Mouse (Mus musculus) megakaryocyte progenitor cell, adult 5-6 weeks (primary cell): ENCODE results near the gene Rad54l2. TPM values are rescaled to one million over a fixed set of nuclear protein-coding genes. Genes with fewer than 3 reads are reported as not detected.

Source experiments
- ATAC-seq: replicated peaks from 2 replicates; pipeline ENCODE4 v1.8.0; 2016; ENCODE audit warnings: mild to moderate bottlenecking, moderate TSS enrichment, inconsistent platforms; ENCODE audit not compliant: poor library complexity
- total RNA-seq, 2 experiments: library from RNA; stranded (forward) in 1 of 2; stranded (reverse) in 1 of 2; fragments of 157-497, 149-512 nt in 1 of 2; fragments of 200-1000 nt in 1 of 2; gene quantifications; 2 replicates each; pipeline versions ENCODE4 v1.2.3 to v1.2.4; 2015 to 2017

Rad54l2 gene
- total RNA-seq, 2 experiments from 2014 or later, result 11.0 to 12.8 TPM

GRCm38 (mm10) chr9:106681026-106681425 lies 108.0 kb downstream of the Rad54l2 start:
- no peak for ATAC-seq

GRCm38 (mm10) chr9:106678242-106678641 lies 110.8 kb downstream of the Rad54l2 start:
- no peak for ATAC-seq

GRCm38 (mm10) chr9:106677702-106678101 lies 111.3 kb downstream of the Rad54l2 start:
- ATAC-seq, result no peak

GRCm38 (mm10) chr9:106676571-106676970 lies 112.4 kb downstream of the Rad54l2 start:
- ATAC-seq, result no peak

- ATAC-seq, result no peak
Measured at GRCm38 (mm10) chr9:106675965-106676364, 113.0 kb downstream of the Rad54l2 start.

GRCm38 (mm10) chr9:106675480-106675879 lies 113.5 kb downstream of the Rad54l2 start:
- ATAC-seq, result peak; percentile 95

GRCm38 (mm10) chr9:106673860-106674259 lies 115.1 kb downstream of the Rad54l2 start:
- ATAC-seq, result no peak

GRCm38 (mm10) chr9:106664856-106665255 lies 124.1 kb downstream of the Rad54l2 start:
- ATAC-seq, result no peak

- no peak for ATAC-seq
Measured at GRCm38 (mm10) chr9:106664433-106664832, 124.6 kb downstream of the Rad54l2 start.

GRCm38 (mm10) chr9:106663200-106663599 lies 125.8 kb downstream of the Rad54l2 start:
- no peak for ATAC-seq

GRCm38 (mm10) chr9:106659935-106660334 lies 129.1 kb downstream of the Rad54l2 start:
- ATAC-seq, result no peak

GRCm38 (mm10) chr9:106659441-106659840 lies 129.6 kb downstream of the Rad54l2 start:
- ATAC-seq, result no peak

GRCm38 (mm10) chr9:106657592-106657991 lies 131.4 kb downstream of the Rad54l2 start:
- no peak for ATAC-seq

- ATAC-seq, result no peak
Measured at GRCm38 (mm10) chr9:106656820-106657219, 132.2 kb downstream of the Rad54l2 start.

- peak; percentile 88 for ATAC-seq
Measured at GRCm38 (mm10) chr9:106655884-106656720, 132.9 kb downstream of the Rad54l2 start, which contains the start of gene Grm2. Grm2 (minus strand) TSS chr9:106656082.

GRCm38 (mm10) chr9:106652720-106653119 lies 136.3 kb downstream of the Rad54l2 start:
- ATAC-seq, result 0 out of 2 replicates have a peak, but pooled peaks have one; percentile 33

- ATAC-seq, result no peak
Measured at GRCm38 (mm10) chr9:106647226-106647625, 141.8 kb downstream of the Rad54l2 start.

GRCm38 (mm10) chr9:106645684-106646271 lies 143.2 kb downstream of the Rad54l2 start:
- ATAC-seq, result no peak

GRCm38 (mm10) chr9:106643787-106644186 lies 145.2 kb downstream of the Rad54l2 start:
- peak; percentile 53; the same call in 1 of the 2 replicates for ATAC-seq

- ATAC-seq, result peak; percentile 97
Measured at GRCm38 (mm10) chr9:106643128-106643527, 145.9 kb downstream of the Rad54l2 start.

GRCm38 (mm10) chr9:106641346-106641745 lies 147.6 kb downstream of the Rad54l2 start:
- no peak for ATAC-seq

- no peak for ATAC-seq
Measured at GRCm38 (mm10) chr9:106638154-106638553, 150.8 kb downstream of the Rad54l2 start.
